Mouse (Mus musculus): ENCODE data around the gene Dyrk1a. TPM values are rescaled to one million over a fixed set of nuclear protein-coding genes. Genes with fewer than 3 reads are reported as not detected.

The Dyrk1a gene
- polyA plus RNA-seq, 1 experiment: 20.7 TPM

GRCm38 (mm10) chr16:94627736-94628135, 57.9 kb downstream of the Dyrk1a start:
- TF ChIP-seq POLR2A (IDR thresholded peaks at IDR 0.05; ENCODE audit: insufficient read length, low read depth): no peak
- TF ChIP-seq MAX (IDR thresholded peaks at IDR 0.05; ENCODE audit: low read depth): no peak
- TF ChIP-seq REST (IDR thresholded peaks at IDR 0.05; ENCODE audit: insufficient read depth, insufficient read length): no peak
- no peak for TF ChIP-seq TCF12 (IDR thresholded peaks at IDR 0.05; ENCODE audit: insufficient read depth, poor library complexity, severe bottlenecking)
- TF ChIP-seq MYOD1 (IDR thresholded peaks at IDR 0.05; ENCODE audit: control insufficient read depth in 1 of 3, insufficient read length in 2 of 3, low read depth in 2 of 3): no peak
- TF ChIP-seq USF1 (IDR thresholded peaks at IDR 0.05; ENCODE audit: low read depth): no peak
- no peak for TF ChIP-seq POLR2AphosphoS2 (IDR thresholded peaks at IDR 0.05; ENCODE audit: insufficient read length, low read depth)
- TF ChIP-seq E2F4 (IDR thresholded peaks at IDR 0.05; ENCODE audit: insufficient read depth): no peak
- TF ChIP-seq SRF (IDR thresholded peaks at IDR 0.05; ENCODE audit: control insufficient read depth, insufficient read length, low read depth): no peak
- no peak for TF ChIP-seq CEBPB (IDR thresholded peaks at IDR 0.05; ENCODE audit: insufficient read depth, poor library complexity, severe bottlenecking)
- no peak for TF ChIP-seq MYOG (IDR thresholded peaks at IDR 0.05; ENCODE audit: control insufficient read depth in 1 of 3, insufficient read depth in 1 of 3, insufficient read length in 2 of 3, low read depth in 2 of 3)
- TF ChIP-seq TCF3 (IDR thresholded peaks at IDR 0.05; ENCODE audit: insufficient read length, low read depth): no peak
- no peak overlapping the region for H3ac ChIP-seq (ENCODE audit: control insufficient read depth, insufficient read length)
- H3K4me3 ChIP-seq: no peak overlapping the region
- no peaks in the 10 kb centered on the region for H3K27me3 ChIP-seq (ENCODE audit: control insufficient read depth, insufficient read depth, insufficient read length)
- no peaks in the 10 kb centered on the region for H3K36me3 ChIP-seq (ENCODE audit: control insufficient read depth, insufficient read depth)
- peaks cover 100% of the 10 kb centered on the region for H3K79me2 ChIP-seq (ENCODE audit: control insufficient read depth, insufficient read depth)
- no peak overlapping the region for H3K4me2 ChIP-seq (ENCODE audit: low read depth)

DNA sequence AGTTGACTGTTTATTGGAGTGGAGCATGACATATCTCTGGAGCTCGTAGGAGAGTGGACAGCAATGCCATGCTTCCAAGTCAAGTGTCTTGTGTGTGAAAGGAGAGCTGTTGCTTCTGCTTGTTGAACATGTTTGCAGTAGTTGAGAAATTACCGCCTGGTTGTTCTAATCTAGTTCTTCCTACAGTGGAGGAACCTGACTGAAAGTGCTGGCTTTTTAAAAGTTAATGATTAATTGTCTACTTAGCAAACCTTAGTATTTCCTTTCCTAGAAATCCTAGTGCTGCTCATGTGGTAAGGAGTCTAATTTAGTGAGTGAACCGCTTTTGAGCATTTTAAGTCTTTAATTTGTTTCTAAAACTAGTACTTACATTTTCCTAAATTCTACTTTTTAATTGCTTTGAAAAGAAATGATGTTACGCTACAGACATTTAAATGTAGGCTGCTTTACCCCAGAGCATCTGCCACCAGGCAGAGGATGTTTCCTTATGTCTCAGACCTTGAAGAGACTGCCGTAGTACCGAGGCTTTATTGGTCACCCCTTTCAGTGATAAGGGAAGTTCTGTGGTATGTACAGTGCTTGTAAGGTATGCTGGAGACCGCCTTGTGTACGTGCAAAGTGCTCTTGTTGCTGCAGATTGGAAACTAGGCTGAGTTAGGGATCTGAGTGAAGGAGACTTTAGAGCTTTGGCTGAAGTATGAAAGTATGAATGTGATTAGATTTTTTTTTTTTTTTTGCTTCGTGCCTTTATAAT, 59.3 kb downstream of the Dyrk1a start:
- TF ChIP-seq REST (IDR thresholded peaks at IDR 0.05; ENCODE audit: insufficient read depth, insufficient read length): no peak
- TF ChIP-seq SRF (IDR thresholded peaks at IDR 0.05; ENCODE audit: control insufficient read depth, insufficient read length, low read depth): no peak
- TF ChIP-seq MYOD1 (IDR thresholded peaks at IDR 0.05; ENCODE audit: control insufficient read depth in 1 of 3, insufficient read length in 2 of 3, low read depth in 2 of 3): no peak
- TF ChIP-seq MYOG (IDR thresholded peaks at IDR 0.05; ENCODE audit: control insufficient read depth in 1 of 3, insufficient read depth in 1 of 3, insufficient read length in 2 of 3, low read depth in 2 of 3): no peak
- TF ChIP-seq POLR2AphosphoS2 (IDR thresholded peaks at IDR 0.05; ENCODE audit: insufficient read length, low read depth): no peak
- TF ChIP-seq TCF3 (IDR thresholded peaks at IDR 0.05; ENCODE audit: insufficient read length, low read depth): no peak
- TF ChIP-seq USF1 (IDR thresholded peaks at IDR 0.05; ENCODE audit: low read depth): no peak
- no peak for TF ChIP-seq E2F4 (IDR thresholded peaks at IDR 0.05; ENCODE audit: insufficient read depth)
- TF ChIP-seq CEBPB (IDR thresholded peaks at IDR 0.05; ENCODE audit: insufficient read depth, poor library complexity, severe bottlenecking): no peak
- Histone ChIP-seq H3K36me3 (ENCODE audit: control insufficient read depth, insufficient read depth) (no peaks in the 10 kb centered on the region), H3K4me2 (ENCODE audit: low read depth) (no peak overlapping the region), H3K27me3 (ENCODE audit: control insufficient read depth, insufficient read depth, insufficient read length) (no peaks in the 10 kb centered on the region), H3K4me3 (no peak overlapping the region), H3K79me2 (ENCODE audit: control insufficient read depth, insufficient read depth) (peaks cover 100% of the 10 kb centered on the region), H3ac (ENCODE audit: control insufficient read depth, insufficient read length) (no peak overlapping the region)

- no peak for TF ChIP-seq TCF12 (IDR thresholded peaks at IDR 0.05; ENCODE audit: insufficient read depth, poor library complexity, severe bottlenecking)
- no peak for TF ChIP-seq POLR2AphosphoS2 (IDR thresholded peaks at IDR 0.05; ENCODE audit: insufficient read length, low read depth)
- no peak for TF ChIP-seq MYOG (IDR thresholded peaks at IDR 0.05; ENCODE audit: control insufficient read depth in 1 of 3, insufficient read depth in 1 of 3, insufficient read length in 2 of 3, low read depth in 2 of 3)
- no peak for TF ChIP-seq SRF (IDR thresholded peaks at IDR 0.05; ENCODE audit: control insufficient read depth, insufficient read length, low read depth)
- TF ChIP-seq REST (IDR thresholded peaks at IDR 0.05; ENCODE audit: insufficient read depth, insufficient read length): no peak
- TF ChIP-seq E2F4 (IDR thresholded peaks at IDR 0.05; ENCODE audit: insufficient read depth): no peak
- TF ChIP-seq TCF3 (IDR thresholded peaks at IDR 0.05; ENCODE audit: insufficient read length, low read depth): no peak
- TF ChIP-seq MYOD1 (IDR thresholded peaks at IDR 0.05; ENCODE audit: control insufficient read depth in 1 of 3, insufficient read length in 2 of 3, low read depth in 2 of 3): no peak
- no peak for TF ChIP-seq USF1 (IDR thresholded peaks at IDR 0.05; ENCODE audit: low read depth)
- TF ChIP-seq POLR2A (IDR thresholded peaks at IDR 0.05; ENCODE audit: insufficient read length, low read depth): no peak
- TF ChIP-seq CEBPB (IDR thresholded peaks at IDR 0.05; ENCODE audit: insufficient read depth, poor library complexity, severe bottlenecking): no peak
- TF ChIP-seq MAX (IDR thresholded peaks at IDR 0.05; ENCODE audit: low read depth): no peak
- Histone ChIP-seq H3K4me3 (no peak overlapping the region), H3K4me2 (ENCODE audit: low read depth) (no peak overlapping the region), H3K36me3 (ENCODE audit: control insufficient read depth, insufficient read depth) (no peaks in the 10 kb centered on the region), H3K27me3 (ENCODE audit: control insufficient read depth, insufficient read depth, insufficient read length) (no peaks in the 10 kb centered on the region), H3K79me2 (ENCODE audit: control insufficient read depth, insufficient read depth) (peaks cover 100% of the 10 kb centered on the region), H3ac (ENCODE audit: control insufficient read depth, insufficient read length) (no peak overlapping the region)
Measured at GRCm38 (mm10) chr16:94631984-94632383, 62.2 kb downstream of the Dyrk1a start.

DNA sequence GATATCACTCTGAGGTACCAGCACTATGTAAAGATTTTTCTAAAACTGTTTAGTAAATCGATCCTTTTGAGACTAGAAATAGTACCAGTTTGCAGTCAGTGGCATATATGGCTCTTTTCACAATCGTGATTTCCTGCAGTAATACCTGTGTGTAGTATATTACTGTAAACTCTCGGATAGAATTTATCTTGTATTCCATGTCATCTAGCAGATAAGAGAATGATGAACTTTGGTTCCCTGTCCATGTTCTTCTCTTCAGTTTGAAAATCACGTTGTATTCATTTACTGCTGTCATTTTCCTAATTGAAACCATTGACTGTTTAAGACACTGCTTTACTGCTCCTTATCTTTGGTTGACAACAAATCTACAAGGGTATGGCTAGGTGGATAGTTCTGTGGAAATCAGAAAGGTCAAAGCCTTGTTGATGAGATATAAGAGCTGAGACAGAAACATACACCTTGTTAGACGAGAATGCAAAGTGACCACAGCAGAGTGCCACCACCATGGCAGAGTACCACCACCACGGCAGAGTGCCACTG, 62.7 kb downstream of the Dyrk1a start:
- Histone ChIP-seq H3K4me3 (no peak overlapping the region), H3K4me2 (ENCODE audit: low read depth) (no peak overlapping the region)
- no peak for TF ChIP-seq SRF (IDR thresholded peaks at IDR 0.05; ENCODE audit: control insufficient read depth, insufficient read length, low read depth)
- no peak for TF ChIP-seq MYOG (IDR thresholded peaks at IDR 0.05; ENCODE audit: control insufficient read depth in 1 of 3, insufficient read depth in 1 of 3, insufficient read length in 2 of 3, low read depth in 2 of 3)
- TF ChIP-seq USF1 (IDR thresholded peaks at IDR 0.05; ENCODE audit: low read depth): no peak
- no peak for TF ChIP-seq E2F4 (IDR thresholded peaks at IDR 0.05; ENCODE audit: insufficient read depth)
- TF ChIP-seq TCF12 (IDR thresholded peaks at IDR 0.05; ENCODE audit: insufficient read depth, poor library complexity, severe bottlenecking): no peak
- no peak for TF ChIP-seq MYOD1 (IDR thresholded peaks at IDR 0.05; ENCODE audit: control insufficient read depth in 1 of 3, insufficient read length in 2 of 3, low read depth in 2 of 3)
- no peak for TF ChIP-seq REST (IDR thresholded peaks at IDR 0.05; ENCODE audit: insufficient read depth, insufficient read length)
- no peak for TF ChIP-seq CEBPB (IDR thresholded peaks at IDR 0.05; ENCODE audit: insufficient read depth, poor library complexity, severe bottlenecking)
- TF ChIP-seq TCF3 (IDR thresholded peaks at IDR 0.05; ENCODE audit: insufficient read length, low read depth): no peak
- TF ChIP-seq POLR2A (IDR thresholded peaks at IDR 0.05; ENCODE audit: insufficient read length, low read depth): no peak

More for the DNA sequence above, 62.7 kb downstream of the Dyrk1a start:
- no peaks in the 10 kb centered on the region for H3K36me3 ChIP-seq (ENCODE audit: control insufficient read depth, insufficient read depth)
- H3ac ChIP-seq (ENCODE audit: control insufficient read depth, insufficient read length): no peak overlapping the region
- H3K27me3 ChIP-seq (ENCODE audit: control insufficient read depth, insufficient read depth, insufficient read length): no peaks in the 10 kb centered on the region
- H3K79me2 ChIP-seq (ENCODE audit: control insufficient read depth, insufficient read depth): peaks cover 100% of the 10 kb centered on the region
